Mouse (Mus musculus) cortical plate, adult 2 months (tissue): Measurements from ENCODE around the gene Gm20498. TPM values are rescaled to one million over a fixed set of nuclear protein-coding genes. Genes with fewer than 3 reads are reported as not detected.

ENCODE experiments used
- H3K27ac ChIP-seq: fragments of 200-500 bp; 2 replicates; pipeline ENCODE4 v1.5.1; 2012; ENCODE audit warnings: low read length, control low read depth, inconsistent platforms; ENCODE audit not compliant: insufficient read depth
- H3K4me1 ChIP-seq: fragments of 200-500 bp; 2 replicates; pipeline ENCODE4 v1.6.1; 2011; ENCODE audit warnings: low read length; ENCODE audit not compliant: control insufficient read depth, insufficient read depth
- H3K4me3 ChIP-seq: fragments of 200-500 bp; 2 replicates; pipeline ENCODE4 v1.5.1; 2011; ENCODE audit warnings: mild to moderate bottlenecking, low read length, control low read depth; ENCODE audit not compliant: insufficient read depth
- CTCF ChIP-seq: fragments of 200-500 bp; IDR thresholded peaks from 2 replicates; pipeline ENCODE4 v1.5.1; 2011; ENCODE audit warnings: mild to moderate bottlenecking, control low read depth, low read length; ENCODE audit not compliant: insufficient read depth; ENCODE audit errors: extremely low read depth
- POLR2A ChIP-seq: fragments of 200-500 bp; IDR thresholded peaks from 2 replicates; pipeline ENCODE4 v1.6.1; 2011; ENCODE audit warnings: mild to moderate bottlenecking, low read length, control low read depth; ENCODE audit not compliant: insufficient read depth; ENCODE audit errors: extremely low read depth
- polyA plus RNA-seq: library from polyadenylated mRNA; depleted of rRNA; stranded (reverse); fragments of >200 nt; gene quantifications from 2 replicates; pipeline ENCODE4 v1.2.3, GENCODE M21; 2012; rRNA removed

Gm20498 gene
- polyA plus RNA-seq, 1 experiment = 27.3 TPM

GRCm38 (mm10) chr12:81333841-81334240 is 198.9 kb downstream of the Gm20498 start:
- Histone ChIP-seq H3K27ac (no peak overlapping the region), H3K4me1 (peaks cover 2% of the 10 kb centered on the region; the same call in 1 of the 2 replicates), H3K4me3 (peak overlapping the region; percentile 60; the same call in 1 of the 2 replicates)
- no peak for TF ChIP-seq POLR2A
- no peak for TF ChIP-seq CTCF

GRCm38 (mm10) chr12:81332875-81333421 is 199.8 kb downstream of the Gm20498 start, which contains the start of gene Slc8a3:
Gene Slc8a3 (minus strand): TSS chr12:81333180.
- peaks cover 2% of the 10 kb centered on the region; the same call in 1 of the 2 replicates for H3K4me1 ChIP-seq
- TF ChIP-seq CTCF (no peak), POLR2A (peak; percentile 68)
- H3K4me3 ChIP-seq = peak within 1 kb of the TSS; percentile 60
- peak within 1 kb of the TSS; percentile 72 for H3K27ac ChIP-seq

- H3K27ac ChIP-seq = peak overlapping the region; percentile 72
- H3K4me3 ChIP-seq = peak overlapping the region; percentile 60
- H3K4me1 ChIP-seq = peaks cover 2% of the 10 kb centered on the region; the same call in 1 of the 2 replicates
- TF ChIP-seq CTCF (no peak), POLR2A (peak; percentile 30; the same call in 1 of the 2 replicates)
These were observed 200.5 kb downstream of the Gm20498 start for GRCm38 (mm10) chr12:81331937-81332874.

- Histone ChIP-seq H3K4me3 (peak overlapping the region; percentile 60; the same call in 1 of the 2 replicates), H3K27ac (no peak overlapping the region), H3K4me1 (peaks cover 2% of the 10 kb centered on the region; the same call in 1 of the 2 replicates)
- TF ChIP-seq POLR2A (no peak), CTCF (no peak)
These were observed 201.6 kb downstream of the Gm20498 start for GRCm38 (mm10) chr12:81331046-81331638.

- no peak for TF ChIP-seq POLR2A
- TF ChIP-seq CTCF = no peak
- peaks cover 2% of the 10 kb centered on the region for H3K4me1 ChIP-seq
- no peak overlapping the region for H3K4me3 ChIP-seq
- no peak overlapping the region for H3K27ac ChIP-seq
These were observed 207.7 kb downstream of the Gm20498 start for GRCm38 (mm10) chr12:81324991-81325390.

- H3K4me1 ChIP-seq = peaks cover 2% of the 10 kb centered on the region
- TF ChIP-seq POLR2A = no peak
- TF ChIP-seq CTCF = no peak
- no peak overlapping the region for H3K4me3 ChIP-seq
- H3K27ac ChIP-seq = no peak overlapping the region
These were observed 208.6 kb downstream of the Gm20498 start for GRCm38 (mm10) chr12:81324116-81324515.

- Histone ChIP-seq H3K27ac (no peak overlapping the region), H3K4me3 (no peak overlapping the region), H3K4me1 (peaks cover 2% of the 10 kb centered on the region)
- no peak for TF ChIP-seq CTCF
- TF ChIP-seq POLR2A = no peak
These were observed 211.7 kb downstream of the Gm20498 start for GRCm38 (mm10) chr12:81321021-81321420.

GRCm38 (mm10) chr12:81317811-81318210 is 214.9 kb downstream of the Gm20498 start:
- Histone ChIP-seq H3K4me3 (no peak overlapping the region), H3K27ac (no peak overlapping the region), H3K4me1 (no peaks in the 10 kb centered on the region)
- no peak for TF ChIP-seq POLR2A
- no peak for TF ChIP-seq CTCF

GRCm38 (mm10) chr12:81315953-81316352 is 216.8 kb downstream of the Gm20498 start:
- Histone ChIP-seq H3K27ac (no peak overlapping the region), H3K4me1 (no peaks in the 10 kb centered on the region), H3K4me3 (no peak overlapping the region)
- no peak for TF ChIP-seq POLR2A
- no peak for TF ChIP-seq CTCF

Other genes starting within 250 kb of the Gm20498 start
- 9.3 and 9.8 TPM in 2 replicates for gene Slc8a3, start 199.7 kb downstream of the Gm20498 start, polyA plus RNA-seq
- 2.1 and 2.2 TPM in 2 replicates for gene Gm4787, start 153.4 kb downstream of the Gm20498 start, polyA plus RNA-seq
- 1.3 and 1.5 TPM in 2 replicates for gene Adam4, start 111.0 kb downstream of the Gm20498 start, polyA plus RNA-seq
- gene Cox16, start 47.8 kb downstream of the Gm20498 start, polyA plus RNA-seq = 54.1 and 71.7 TPM in 2 replicates
- 24.7 and 24.8 TPM in 2 replicates for gene Synj2bp, start within 50 bp of the Gm20498 start, polyA plus RNA-seq
- 0.30 and 0.38 TPM in 2 replicates for gene Adam21, start 35.6 kb upstream of the Gm20498 start, polyA plus RNA-seq
- 30.3 and 34.0 TPM in 2 replicates for gene Med6, start 62.1 kb upstream of the Gm20498 start, polyA plus RNA-seq
- 30.2 and 32.4 TPM in 2 replicates for gene Ttc9, start 98.3 kb upstream of the Gm20498 start, polyA plus RNA-seq
- 18.3 and 19.1 TPM in 2 replicates for gene Map3k9, start 248.3 kb upstream of the Gm20498 start, polyA plus RNA-seq